Mouse (Mus musculus): Measurements from ENCODE around the gene Rhbg. TPM values are rescaled to one million over a fixed set of nuclear protein-coding genes. Genes with fewer than 3 reads are reported as not detected.

Rhbg gene
- polyA plus RNA-seq, 1 experiment from 2014 or later: 4.8 TPM

DNA sequence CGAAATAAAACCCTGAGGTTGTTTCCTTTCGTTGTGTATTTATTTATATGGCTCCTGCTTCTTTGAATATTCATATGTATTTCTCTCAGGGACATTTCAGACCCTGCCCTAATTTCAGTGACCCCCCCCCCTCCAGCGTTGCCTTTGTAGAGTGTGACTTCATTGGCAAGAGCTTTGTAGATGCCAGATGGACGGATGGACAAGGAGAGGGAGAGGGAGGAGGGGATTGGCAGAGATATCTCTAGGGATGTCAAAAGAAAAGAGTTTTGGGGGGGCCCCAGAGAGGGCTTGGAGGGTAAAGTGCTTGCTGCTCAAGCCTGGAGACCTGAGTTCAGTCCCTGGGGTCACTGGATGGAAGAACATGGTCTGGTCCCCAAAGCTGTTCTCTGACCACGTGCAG is 51.1 kb downstream of the Rhbg start:
- H3K9me3 ChIP-seq: no peaks in the 10 kb centered on the region
- H3K4me2 ChIP-seq (replicated peaks): no peak overlapping the region
- H3K4me1 ChIP-seq: peaks cover 11% of the 10 kb centered on the region
- no peak for ATAC-seq (ENCODE audit: low FRiP score, low read depth)
- 10% methylated on average over 5 of the region's 5 CpGs for WGBS
- H3K27ac ChIP-seq: no peak overlapping the region
- H3K27me3 ChIP-seq: peaks cover 100% of the 10 kb centered on the region
- H3K9ac ChIP-seq: no peak overlapping the region
- H3K4me3 ChIP-seq: no peak overlapping the region
- no peaks in the 10 kb centered on the region for H3K36me3 ChIP-seq

GRCm38 (mm10) chr3:88202986-88203385 is 51.5 kb downstream of the Rhbg start:
- peaks cover 11% of the 10 kb centered on the region for H3K4me1 ChIP-seq
- WGBS: 4% methylated on average over 6 of the region's 6 CpGs
- H3K27ac ChIP-seq: no peak overlapping the region
- H3K4me3 ChIP-seq: no peak overlapping the region
- no peaks in the 10 kb centered on the region for H3K36me3 ChIP-seq
- H3K9ac ChIP-seq: no peak overlapping the region
- no peak overlapping the region for H3K4me2 ChIP-seq (replicated peaks)
- H3K27me3 ChIP-seq: peaks cover 100% of the 10 kb centered on the region
- H3K9me3 ChIP-seq: no peaks in the 10 kb centered on the region
- ATAC-seq (ENCODE audit: low FRiP score, low read depth): no peak

- Histone ChIP-seq H3K4me2 (replicated peaks) (no peak overlapping the region), H3K36me3 (no peaks in the 10 kb centered on the region), H3K27me3 (peaks cover 100% of the 10 kb centered on the region), H3K9ac (no peak overlapping the region), H3K4me1 (peaks cover 9% of the 10 kb centered on the region), H3K9me3 (no peaks in the 10 kb centered on the region), H3K4me3 (no peak overlapping the region), H3K27ac (no peak overlapping the region)
- no peak for ATAC-seq (ENCODE audit: low FRiP score, low read depth)
- WGBS: 10% methylated on average over 5 of the region's 5 CpGs
Observed at GRCm38 (mm10) chr3:88201640-88202039, 52.9 kb downstream of the Rhbg start.

DNA sequence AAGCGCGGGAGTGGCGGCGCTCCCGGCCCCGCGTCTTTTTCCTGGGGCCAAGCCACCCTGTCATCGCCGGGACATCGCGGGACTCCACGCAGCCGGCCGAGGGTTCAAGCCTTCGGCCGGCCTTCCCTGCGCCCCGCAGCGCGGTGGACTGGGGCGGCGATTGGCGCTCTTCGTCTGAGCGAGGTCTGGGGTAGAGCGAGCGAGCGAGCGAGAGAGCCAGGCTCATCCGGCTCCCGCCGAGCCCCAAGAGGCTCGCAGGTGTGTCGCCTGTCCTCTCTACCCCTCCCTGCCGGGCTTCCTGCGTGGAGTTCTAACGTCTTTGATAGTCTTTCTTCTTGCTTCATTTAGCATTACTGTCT is 53.6 kb downstream of the Rhbg start:
- no peak for ATAC-seq (ENCODE audit: low FRiP score, low read depth)
- under 1% methylated on average over 34 of the region's 37 CpGs for WGBS
- Histone ChIP-seq H3K36me3 (no peaks in the 10 kb centered on the region), H3K4me3 (peak overlapping the region; percentile 37), H3K27me3 (peaks cover 100% of the 10 kb centered on the region), H3K9me3 (no peaks in the 10 kb centered on the region), H3K9ac (peak overlapping the region; percentile 43; the same call in 1 of the 2 replicates), H3K4me2 (replicated peaks) (peak overlapping the region; percentile 56), H3K27ac (no peak overlapping the region), H3K4me1 (peaks cover 9% of the 10 kb centered on the region)

DNA sequence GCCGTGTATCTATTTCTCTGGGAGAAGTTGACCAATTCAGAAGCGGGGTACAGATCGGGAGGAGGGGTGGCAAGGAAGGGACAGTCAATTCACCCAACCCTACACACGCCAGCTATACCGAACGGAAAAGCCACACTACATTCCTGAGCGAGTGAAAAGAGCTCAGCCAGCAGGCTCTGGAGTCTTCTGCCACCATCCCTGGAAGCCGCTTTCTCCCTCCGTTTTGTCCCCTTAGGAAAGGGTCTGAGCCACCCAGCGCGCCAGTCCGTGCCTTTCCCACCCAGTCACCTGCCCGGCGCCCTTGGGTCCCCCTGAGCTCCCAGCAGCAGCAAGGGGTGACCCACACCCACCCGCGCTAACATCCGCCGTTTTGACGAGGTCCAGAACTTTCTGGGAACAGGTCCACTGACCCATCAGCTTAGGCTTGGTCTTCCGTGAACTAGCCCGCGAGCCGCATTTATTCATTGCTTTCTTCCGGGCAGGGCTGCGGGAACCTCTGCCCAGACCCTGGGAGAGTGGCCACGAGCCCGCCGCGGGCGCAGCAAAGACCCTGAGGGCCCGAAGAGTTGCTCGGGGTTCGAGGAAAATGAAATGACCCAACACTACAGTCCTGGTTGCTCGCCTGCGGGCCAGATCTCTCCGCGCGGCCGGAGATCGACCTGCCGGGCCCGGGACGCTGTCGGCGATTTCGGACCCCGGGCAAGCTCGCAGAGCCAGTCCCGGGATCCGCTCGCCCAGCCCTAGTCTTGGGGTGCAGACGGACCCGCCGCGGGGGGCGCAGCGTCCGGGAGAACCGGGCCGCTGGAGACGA is 54.1 kb downstream of the Rhbg start:
- WGBS: under 1% methylated on average over 61 of the region's 61 CpGs

DNA sequence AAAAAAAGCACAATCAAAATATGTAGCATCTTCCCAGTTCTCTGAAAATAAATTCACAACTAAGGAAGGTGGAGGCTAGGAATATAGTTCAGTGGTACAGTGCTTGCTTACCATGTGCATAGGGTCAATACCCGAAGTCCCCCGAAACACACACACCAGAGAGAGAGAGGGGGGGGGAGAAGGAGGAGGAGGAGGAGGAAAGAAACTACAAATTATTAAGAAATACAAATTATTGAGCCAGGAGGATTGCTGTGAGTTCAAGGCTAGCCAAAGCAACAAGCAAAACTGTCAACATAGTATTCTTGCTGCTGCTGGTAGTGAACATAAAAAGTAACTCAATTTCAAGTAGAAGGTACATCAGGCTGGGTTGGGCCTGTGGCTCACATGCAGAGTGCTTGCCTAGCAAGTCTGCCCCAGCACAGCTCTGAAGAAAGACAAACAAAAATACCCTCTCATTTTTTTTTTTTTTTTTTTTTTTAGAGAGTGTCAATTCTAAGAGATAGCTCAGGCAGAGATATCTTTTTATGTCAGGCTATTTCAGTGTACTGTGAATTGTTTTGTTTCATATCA is 54.9 kb downstream of the Rhbg start:
- peaks cover 98% of the 10 kb centered on the region for H3K27me3 ChIP-seq
- H3K4me3 ChIP-seq: no peak overlapping the region
- no peak overlapping the region for H3K27ac ChIP-seq
- H3K36me3 ChIP-seq: no peaks in the 10 kb centered on the region
- H3K9ac ChIP-seq: no peak overlapping the region
- WGBS: 35% methylated on average over 2 of the region's 2 CpGs
- no peak for ATAC-seq (ENCODE audit: low FRiP score, low read depth)
- no peaks in the 10 kb centered on the region for H3K9me3 ChIP-seq
- no peak overlapping the region for H3K4me2 ChIP-seq (replicated peaks)
- peaks cover 9% of the 10 kb centered on the region for H3K4me1 ChIP-seq

More for the DNA sequence above, 54.1 kb downstream of the Rhbg start:
- Histone ChIP-seq H3K9ac (peak overlapping the region; percentile 43; the same call in 1 of the 2 replicates), H3K4me3 (peak overlapping the region; percentile 37), H3K27ac (no peak overlapping the region), H3K4me1 (peaks cover 9% of the 10 kb centered on the region), H3K4me2 (replicated peaks) (peak overlapping the region; percentile 56), H3K27me3 (peaks cover 100% of the 10 kb centered on the region), H3K36me3 (no peaks in the 10 kb centered on the region), H3K9me3 (no peaks in the 10 kb centered on the region)
- no peak for ATAC-seq (ENCODE audit: low FRiP score, low read depth)

DNA sequence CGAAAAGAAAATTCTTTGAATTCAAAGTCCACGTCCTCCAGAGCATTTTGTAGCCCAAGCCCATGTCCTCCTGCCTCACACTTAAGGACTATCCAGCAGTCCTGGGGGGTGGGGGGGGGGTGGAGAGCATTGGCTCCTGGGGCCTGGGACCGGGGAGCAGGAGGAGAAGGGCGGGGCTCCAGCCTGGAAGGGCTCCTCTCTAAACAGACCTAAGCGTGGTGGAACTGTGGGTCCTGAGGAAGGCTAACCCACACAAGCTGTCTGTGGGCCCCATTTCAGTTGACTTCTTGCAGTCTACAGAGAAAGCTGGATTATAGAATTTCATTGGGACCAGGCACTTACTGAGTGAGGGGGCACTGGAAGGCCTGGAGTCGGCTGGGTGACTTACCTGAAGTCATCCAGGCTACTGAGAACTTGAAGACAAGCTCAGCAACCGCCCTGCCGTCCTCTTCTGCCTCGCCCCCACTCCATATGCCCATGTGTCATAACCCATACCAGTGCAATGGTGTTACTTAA is 55.9 kb downstream of the Rhbg start:
- no peak overlapping the region for H3K4me3 ChIP-seq
- WGBS: 5% methylated on average over 9 of the region's 9 CpGs

DNA sequence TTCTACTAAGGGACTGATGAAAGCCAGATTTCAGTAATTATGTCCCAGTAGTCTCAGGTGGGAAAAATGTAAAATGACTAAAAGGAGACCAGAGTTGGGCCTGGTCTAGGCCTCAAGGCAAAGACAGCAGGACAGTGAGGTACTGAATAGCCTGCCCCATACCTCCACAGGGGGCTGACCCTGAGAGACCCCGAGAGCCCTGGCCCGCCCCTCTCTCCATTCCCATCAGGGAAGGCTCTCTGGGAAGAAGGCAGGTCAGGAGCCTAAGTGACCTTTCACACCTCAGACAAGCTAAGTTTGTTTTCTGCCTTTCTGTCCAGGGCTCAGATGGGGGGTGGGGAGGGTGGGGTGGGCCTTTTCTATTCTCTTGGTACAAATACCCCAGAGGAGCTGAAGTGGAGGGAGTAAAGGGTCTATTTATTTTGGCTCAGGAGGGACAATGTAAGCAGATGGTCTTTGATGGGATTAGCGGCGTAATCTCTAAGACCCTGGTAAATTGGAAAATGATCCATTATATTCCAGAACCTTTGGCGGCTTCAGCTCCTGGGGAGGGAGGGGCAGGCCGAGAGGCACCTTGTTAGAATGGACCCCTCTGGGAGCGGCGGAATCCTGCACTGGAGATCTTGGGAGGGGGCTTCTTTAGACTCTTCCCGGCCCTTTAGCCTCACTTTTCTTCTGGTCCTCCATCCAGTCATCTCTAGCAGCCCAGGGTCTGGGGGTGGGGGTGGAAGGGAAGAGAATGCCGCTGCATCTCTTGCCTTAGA is 56.6 kb downstream of the Rhbg start:
- 7% methylated on average over 10 of the region's 10 CpGs for WGBS
- no peak for ATAC-seq (ENCODE audit: low FRiP score, low read depth)
- Histone ChIP-seq H3K4me2 (replicated peaks) (no peak overlapping the region), H3K9ac (no peak overlapping the region), H3K4me3 (no peak overlapping the region), H3K4me1 (peaks cover 9% of the 10 kb centered on the region), H3K36me3 (no peaks in the 10 kb centered on the region), H3K27ac (no peak overlapping the region), H3K27me3 (peaks cover 98% of the 10 kb centered on the region), H3K9me3 (no peaks in the 10 kb centered on the region)

More for the DNA sequence above, 55.9 kb downstream of the Rhbg start:
- no peaks in the 10 kb centered on the region for H3K36me3 ChIP-seq
- H3K27me3 ChIP-seq: peaks cover 98% of the 10 kb centered on the region
- no peaks in the 10 kb centered on the region for H3K9me3 ChIP-seq
- H3K4me2 ChIP-seq (replicated peaks): no peak overlapping the region
- H3K27ac ChIP-seq: no peak overlapping the region
- no peak overlapping the region for H3K9ac ChIP-seq
- peaks cover 9% of the 10 kb centered on the region for H3K4me1 ChIP-seq
- no peak for ATAC-seq (ENCODE audit: low FRiP score, low read depth)

Small RNA genes within 50 kb of the gene (microRNA-seq; reads per million reads assigned to microRNA genes)
- not detected for gene Gm25641
- gene Mir3093: not detected
- gene Mir9-1: not detected

Other genes starting within 250 kb of the Rhbg start
- gene Hapln2, start 227.1 kb downstream of the Rhbg start, polyA plus RNA-seq (2015; fragmentation: Nextera tagmentation; extraction: Ambion mirVana): 0.23 TPM in 1 of 2 replicates, not detected in the other
- 33.0 and 33.9 TPM in 2 replicates for gene Gpatch4, start 211.6 kb downstream of the Rhbg start, polyA plus RNA-seq (2015; fragmentation: Nextera tagmentation; extraction: Ambion mirVana)
- 209 and 222 TPM in 2 replicates for gene Naxe, start 196.2 kb downstream of the Rhbg start, polyA plus RNA-seq (2015; fragmentation: Nextera tagmentation; extraction: Ambion mirVana)
- not detected in 2 replicates for gene Ttc24, start 176.4 kb downstream of the Rhbg start, polyA plus RNA-seq (2015; fragmentation: Nextera tagmentation; extraction: Ambion mirVana)
- 19.5 and 20.6 TPM in 2 replicates for gene Iqgap3, start 172.7 kb downstream of the Rhbg start, polyA plus RNA-seq (2015; fragmentation: Nextera tagmentation; extraction: Ambion mirVana)
- gene Mef2d, start 112.3 kb downstream of the Rhbg start, polyA plus RNA-seq (2015; fragmentation: Nextera tagmentation; extraction: Ambion mirVana): 16.4 and 19.7 TPM in 2 replicates
- 0.80 and 1.0 TPM in 2 replicates for gene Gm38392, start 32.5 kb upstream of the Rhbg start, polyA plus RNA-seq (2015; fragmentation: Nextera tagmentation; extraction: Ambion mirVana)
- 12.8 and 15.5 TPM in 2 replicates for gene Tsacc, start 42.3 kb upstream of the Rhbg start, polyA plus RNA-seq (2015; fragmentation: Nextera tagmentation; extraction: Ambion mirVana)
- 557 and 573 TPM in 2 replicates for gene Cct3, start 42.4 kb upstream of the Rhbg start, polyA plus RNA-seq (2015; fragmentation: Nextera tagmentation; extraction: Ambion mirVana)
- gene Glmp, start 70.3 kb upstream of the Rhbg start, polyA plus RNA-seq (2015; fragmentation: Nextera tagmentation; extraction: Ambion mirVana): 174 and 188 TPM in 2 replicates
- gene Tmem79, start 81.4 kb upstream of the Rhbg start, polyA plus RNA-seq (2015; fragmentation: Nextera tagmentation; extraction: Ambion mirVana): 6.4 and 6.8 TPM in 2 replicates
- 54.9 and 58.4 TPM in 2 replicates for gene Smg5, start 81.6 kb upstream of the Rhbg start, polyA plus RNA-seq (2015; fragmentation: Nextera tagmentation; extraction: Ambion mirVana)
- 7.6 and 8.7 TPM in 2 replicates for gene Paqr6, start 109.9 kb upstream of the Rhbg start, polyA plus RNA-seq (2015; fragmentation: Nextera tagmentation; extraction: Ambion mirVana)
- 0.37 TPM in 1 of 2 replicates, not detected in the other for gene Bglap3, start 118.0 kb upstream of the Rhbg start, polyA plus RNA-seq (2015; fragmentation: Nextera tagmentation; extraction: Ambion mirVana)
- not detected in 2 replicates for gene Bglap2, start 124.0 kb upstream of the Rhbg start, polyA plus RNA-seq (2015; fragmentation: Nextera tagmentation; extraction: Ambion mirVana)
- gene Bglap, start 129.8 kb upstream of the Rhbg start, polyA plus RNA-seq (2015; fragmentation: Nextera tagmentation; extraction: Ambion mirVana): 0.63 TPM in 1 of 2 replicates, not detected in the other
- gene Pmf1, start 155.6 kb upstream of the Rhbg start, polyA plus RNA-seq (2015; fragmentation: Nextera tagmentation; extraction: Ambion mirVana): 125 and 127 TPM in 2 replicates
- gene Slc25a44, start 170.4 kb upstream of the Rhbg start, polyA plus RNA-seq (2015; fragmentation: Nextera tagmentation; extraction: Ambion mirVana): 17.3 and 18.3 TPM in 2 replicates
- 7.9 and 9.9 TPM in 2 replicates for gene Sema4a, start 206.5 kb upstream of the Rhbg start, polyA plus RNA-seq (2015; fragmentation: Nextera tagmentation; extraction: Ambion mirVana)